Mouse (Mus musculus) erythroblast, embryonic 14.5 days (primary cell): ENCODE data around the gene Vps72.

ENCODE experiments used
- GATA1 ChIP-seq: IDR thresholded peaks from 2 replicates; pipeline ENCODE4 v1.6.1; 2012; ENCODE audit warnings: low read length, inconsistent platforms, mixed read lengths
- TAL1 ChIP-seq: IDR thresholded peaks from 3 replicates; pipeline ENCODE4 v1.6.1; 2012; ENCODE audit warnings: low read length, inconsistent platforms, mixed read lengths

GRCm38 (mm10) chr3:95100854-95101253 lies 10.0 kb upstream of the Vps72 start:
- TF ChIP-seq TAL1 (no peak), GATA1 (no peak)
